Mouse (Mus musculus) limb, embryonic 15.5 days (tissue): ENCODE data around the gene Stk4. TPM values are rescaled to one million over a fixed set of nuclear protein-coding genes. Genes with fewer than 3 reads are reported as not detected.

Source experiments
- ATAC-seq: fragments of 200-750 bp; cut with Nextera tagmentation; 2 replicates; pipeline ENCODE4 v1.8.0; 2017; ENCODE audit warnings: low read depth, moderate TSS enrichment; ENCODE audit not compliant: insufficient number of reproducible peaks, low FRiP score, low TSS enrichment
- H3K27ac ChIP-seq: fragments of 300-500 bp; sonication (generic); 2 replicates; pipeline ENCODE4 v1.5.1; 2015; ENCODE audit warnings: moderate library complexity, mild to moderate bottlenecking, inconsistent platforms
- H3K27me3 ChIP-seq: fragments of 300-500 bp; sonication (generic); 2 replicates; pipeline ENCODE4 v1.6.1; 2015; ENCODE audit warnings: inconsistent platforms
- H3K36me3 ChIP-seq: fragments of 300-500 bp; sonication (generic); 2 replicates; pipeline ENCODE4 v1.6.1; 2015; ENCODE audit warnings: inconsistent platforms
- H3K4me1 ChIP-seq: fragments of 300-500 bp; sonication (generic); 2 replicates; pipeline ENCODE4 v1.6.1; 2015; ENCODE audit warnings: inconsistent platforms
- H3K4me2 ChIP-seq: fragments of 300-500 bp; sonication (generic); 2 replicates; pipeline ENCODE4 v1.6.1; 2015; ENCODE audit warnings: mild to moderate bottlenecking, inconsistent platforms
- H3K4me3 ChIP-seq: fragments of 300-500 bp; sonication (generic); 2 replicates; pipeline ENCODE4 v1.5.1; 2015; ENCODE audit warnings: mild to moderate bottlenecking, inconsistent platforms
- H3K9ac ChIP-seq: fragments of 300-500 bp; sonication (generic); 2 replicates; pipeline ENCODE4 v1.6.1; 2015; ENCODE audit warnings: inconsistent platforms
- H3K9me3 ChIP-seq: fragments of 300-500 bp; sonication (generic); 2 replicates; pipeline ENCODE4 v1.6.1; 2016; ENCODE audit warnings: inconsistent platforms
- WGBS: fragments of 180-500 bp; shearing (Covaris S2); methylation state at CpG from one replicate; pipeline ENCODE4 v1.1.7; 2015; 5-methylcytosine and 5-hydroxymethylcytosine counted together
- polyA plus RNA-seq: library from polyadenylated mRNA; unstranded; fragments of >200 nt; fragmentation: Nextera tagmentation; extraction: Ambion mirVana; gene quantifications from 2 replicates; pipeline ENCODE4 v1.2.1, GENCODE M21; 2015

Stk4 gene
- polyA plus RNA-seq, 1 experiment from 2014 or later: 19.6 TPM

GRCm38 (mm10) chr2:164136393-164136792 lies 66.3 kb downstream of the Stk4 start:
- no peak overlapping the region for H3K4me2 ChIP-seq
- no peaks in the 10 kb centered on the region for H3K27me3 ChIP-seq
- H3K4me3 ChIP-seq: no peak overlapping the region
- 0 out of 2 replicates have a peak, but pooled peaks cover under 1% of the 10 kb centered on the region for H3K36me3 ChIP-seq
- no peak overlapping the region for H3K9ac ChIP-seq
- peak overlapping the region; percentile 87; the same call in 1 of the 2 replicates for H3K27ac ChIP-seq
- WGBS: 24% methylated on average over 2 of the region's 2 CpGs
- no peak; the same call in 1 of the 2 replicates for ATAC-seq
- peaks cover 36% of the 10 kb centered on the region for H3K4me1 ChIP-seq
- H3K9me3 ChIP-seq: no peaks in the 10 kb centered on the region

DNA sequence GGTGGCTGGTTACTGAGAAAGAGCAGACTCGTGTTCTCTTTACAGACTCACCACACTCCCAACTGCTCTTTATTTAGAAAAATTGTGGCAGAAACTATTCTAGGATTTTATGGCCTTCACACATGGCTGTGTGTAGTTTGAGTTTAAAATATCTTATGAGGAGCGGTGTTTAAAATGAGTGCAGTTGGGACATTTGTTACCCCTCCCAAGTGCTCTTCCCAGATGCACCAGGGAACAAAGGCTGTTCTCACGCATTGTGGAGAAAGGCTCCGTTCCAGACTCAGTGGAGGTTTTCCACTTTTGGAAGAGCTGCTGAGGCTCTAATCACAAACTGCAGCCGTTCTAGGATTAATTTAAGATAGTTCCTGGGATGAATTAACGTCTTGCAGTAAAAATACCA lies 67.6 kb downstream of the Stk4 start:
- peaks cover 47% of the 10 kb centered on the region for H3K4me1 ChIP-seq
- H3K36me3 ChIP-seq: no peaks in the 10 kb centered on the region
- H3K4me2 ChIP-seq: no peak overlapping the region
- WGBS: 26% methylated on average over 6 of the region's 6 CpGs
- ATAC-seq: peak; percentile 35; the same call in 1 of the 2 replicates
- H3K4me3 ChIP-seq: no peak overlapping the region
- peak overlapping the region; percentile 87 for H3K27ac ChIP-seq
- no peaks in the 10 kb centered on the region for H3K27me3 ChIP-seq
- H3K9ac ChIP-seq: no peak overlapping the region
- no peaks in the 10 kb centered on the region for H3K9me3 ChIP-seq

DNA sequence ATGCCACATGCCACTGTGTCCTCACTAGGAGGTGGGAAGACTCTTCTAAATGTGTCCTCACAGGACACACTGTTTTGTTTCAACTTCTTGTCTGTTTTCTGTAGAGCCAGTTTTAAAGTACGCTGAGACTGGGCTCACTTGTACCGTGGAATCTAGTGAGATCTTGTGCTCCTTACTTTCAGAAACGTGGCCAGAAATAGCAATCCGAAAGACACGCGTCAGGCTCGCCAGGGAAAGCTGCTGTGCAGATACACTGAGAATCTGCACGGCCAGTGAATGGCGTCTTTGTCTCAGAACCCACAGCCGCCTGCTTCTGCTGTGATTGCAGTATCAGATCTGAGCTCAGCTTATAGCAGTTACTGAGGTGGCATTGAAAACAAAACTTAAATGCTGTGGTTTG lies 71.9 kb downstream of the Stk4 start:
- Histone ChIP-seq H3K9ac (no peak overlapping the region), H3K9me3 (no peaks in the 10 kb centered on the region), H3K27me3 (no peaks in the 10 kb centered on the region), H3K4me1 (peaks cover 37% of the 10 kb centered on the region), H3K36me3 (no peaks in the 10 kb centered on the region), H3K27ac (peak overlapping the region; percentile 85), H3K4me3 (no peak overlapping the region), H3K4me2 (no peak overlapping the region)
- ATAC-seq: no peak
- 48% methylated on average over 10 of the region's 10 CpGs for WGBS

- Histone ChIP-seq H3K27me3 (no peaks in the 10 kb centered on the region), H3K9ac (no peak overlapping the region), H3K4me3 (no peak overlapping the region), H3K27ac (no peak overlapping the region), H3K4me2 (no peak overlapping the region), H3K4me1 (peaks cover 26% of the 10 kb centered on the region), H3K36me3 (no peaks in the 10 kb centered on the region), H3K9me3 (no peaks in the 10 kb centered on the region)
- WGBS: 76% methylated on average over 6 of the region's 6 CpGs
- ATAC-seq: no peak
Measured at GRCm38 (mm10) chr2:164144025-164144424, 73.9 kb downstream of the Stk4 start.

- Histone ChIP-seq H3K36me3 (no peaks in the 10 kb centered on the region), H3K27ac (no peak overlapping the region), H3K9ac (no peak overlapping the region), H3K4me2 (no peak overlapping the region), H3K4me1 (peaks cover 29% of the 10 kb centered on the region), H3K27me3 (no peaks in the 10 kb centered on the region), H3K4me3 (no peak overlapping the region), H3K9me3 (no peaks in the 10 kb centered on the region)
- no peak for ATAC-seq
- 77% methylated on average over 10 of the region's 10 CpGs for WGBS
Measured at GRCm38 (mm10) chr2:164144541-164144940, 74.4 kb downstream of the Stk4 start.

DNA sequence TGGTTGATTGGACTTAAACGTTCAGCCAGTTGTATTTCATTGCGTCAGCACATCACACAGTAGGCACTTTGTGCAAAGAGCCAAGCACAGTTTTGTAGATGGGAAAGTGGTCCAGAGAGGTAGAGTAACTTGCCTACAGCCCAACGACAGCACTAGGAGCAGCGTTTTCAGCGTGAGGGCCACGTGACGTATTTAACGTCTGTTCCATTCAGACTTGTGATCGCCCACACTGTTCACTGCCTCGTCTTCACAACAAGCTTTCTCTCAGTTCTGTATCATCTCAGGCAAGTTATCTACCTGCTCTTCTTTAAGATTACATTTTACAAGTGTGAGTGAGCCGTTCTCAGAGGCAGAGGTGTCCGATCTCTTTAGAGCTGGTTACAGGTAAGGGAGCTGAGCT lies 76.4 kb downstream of the Stk4 start:
- H3K27ac ChIP-seq: no peak overlapping the region
- no peak overlapping the region for H3K4me3 ChIP-seq
- no peaks in the 10 kb centered on the region for H3K27me3 ChIP-seq
- H3K36me3 ChIP-seq: peaks cover under 1% of the 10 kb centered on the region; the same call in 1 of the 2 replicates
- H3K4me2 ChIP-seq: no peak overlapping the region
- no peak for ATAC-seq
- no peaks in the 10 kb centered on the region for H3K9me3 ChIP-seq
- WGBS: 91% methylated on average over 12 of the region's 12 CpGs
- H3K4me1 ChIP-seq: peaks cover 38% of the 10 kb centered on the region
- no peak overlapping the region for H3K9ac ChIP-seq

DNA sequence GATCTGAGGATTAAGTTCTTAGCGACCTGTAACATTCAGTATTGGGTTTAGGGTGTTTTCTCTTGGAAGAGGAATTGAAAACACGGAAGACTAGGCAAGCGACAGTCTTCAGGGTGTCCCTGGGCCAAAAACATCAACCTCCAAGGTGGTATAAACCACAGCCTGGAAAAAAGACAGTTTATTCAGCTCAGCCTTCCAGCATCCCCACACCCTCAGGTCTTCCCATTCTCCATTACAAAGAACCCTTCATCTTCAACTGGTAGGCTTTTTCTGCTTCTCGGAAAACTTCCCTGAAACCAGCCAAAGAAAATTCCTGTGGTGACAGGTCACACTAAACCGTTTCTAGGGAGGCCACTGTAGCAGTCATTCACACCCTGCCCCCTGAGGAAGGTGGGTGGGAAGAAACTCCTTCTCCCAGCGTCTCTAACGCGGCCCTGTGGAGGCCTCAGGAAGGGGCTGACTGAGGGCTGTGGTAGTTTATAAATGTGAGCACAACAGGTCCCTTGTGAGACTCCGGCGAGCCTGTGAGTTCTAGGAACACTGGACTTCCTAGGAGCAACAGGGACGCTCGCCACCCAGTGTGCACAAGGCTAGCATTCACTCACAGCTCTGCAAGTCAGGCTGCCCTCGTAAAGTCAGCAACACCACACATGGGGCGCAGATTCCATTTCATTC lies 80.1 kb downstream of the Stk4 start:
- WGBS: 19% methylated on average over 14 of the region's 14 CpGs
- no peak overlapping the region for H3K9ac ChIP-seq
- peak; percentile 88 for ATAC-seq

DNA sequence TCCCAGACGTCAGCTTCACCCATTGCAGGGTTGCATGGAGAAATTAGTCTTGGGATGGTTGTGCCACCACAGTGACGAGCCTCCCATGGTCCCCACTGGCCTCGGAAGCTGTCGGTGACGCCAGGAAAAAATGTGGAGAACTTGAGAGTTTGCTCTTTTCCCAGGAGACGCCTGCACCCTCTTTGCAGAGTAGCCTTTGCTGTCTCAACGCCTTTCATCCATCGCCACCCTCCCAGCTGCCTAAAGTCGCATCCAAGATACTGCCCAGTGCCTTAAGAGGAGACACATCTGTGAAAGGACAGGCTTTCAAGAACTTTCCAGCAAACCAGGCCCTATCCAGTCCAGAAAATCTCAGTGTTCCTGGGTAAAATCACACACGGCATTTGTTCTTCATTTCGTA lies 82.2 kb downstream of the Stk4 start:
- Histone ChIP-seq H3K27ac (no peak overlapping the region), H3K9me3 (no peaks in the 10 kb centered on the region), H3K9ac (no peak overlapping the region), H3K4me1 (peaks cover 30% of the 10 kb centered on the region), H3K4me3 (no peak overlapping the region), H3K4me2 (no peak overlapping the region), H3K36me3 (peaks cover 25% of the 10 kb centered on the region), H3K27me3 (no peaks in the 10 kb centered on the region)
- no peak for ATAC-seq
- WGBS: 94% methylated on average over 11 of the region's 11 CpGs

More for the DNA sequence above, 80.1 kb downstream of the Stk4 start:
- no peaks in the 10 kb centered on the region for H3K27me3 ChIP-seq
- H3K36me3 ChIP-seq: peaks cover 25% of the 10 kb centered on the region
- H3K27ac ChIP-seq: peak overlapping the region; percentile 89
- no peak overlapping the region for H3K4me3 ChIP-seq
- peaks cover 30% of the 10 kb centered on the region for H3K4me1 ChIP-seq
- H3K9me3 ChIP-seq: no peaks in the 10 kb centered on the region
- H3K4me2 ChIP-seq: no peak overlapping the region

DNA sequence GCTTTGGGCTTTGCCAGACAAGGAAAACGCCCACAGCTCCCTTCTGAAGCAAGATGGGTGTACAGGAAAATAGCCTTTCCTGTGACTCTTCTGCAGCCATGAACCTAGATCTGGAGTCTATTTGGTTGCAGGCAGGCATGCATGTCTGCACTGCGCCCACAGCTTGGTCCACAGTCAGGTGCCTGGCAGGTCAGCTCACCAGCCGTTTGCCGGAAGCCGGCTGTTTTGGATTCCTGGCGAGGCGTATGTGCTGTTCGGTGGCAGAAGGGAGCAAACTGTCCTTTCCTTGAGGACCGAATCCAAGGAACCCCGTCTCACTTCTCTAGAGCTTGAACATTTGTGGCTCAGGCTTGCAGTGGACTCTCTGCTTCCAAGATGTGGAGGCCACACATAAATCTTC lies 83.9 kb downstream of the Stk4 start:
- Histone ChIP-seq H3K27ac (no peak overlapping the region), H3K4me2 (no peak overlapping the region), H3K9ac (no peak overlapping the region), H3K36me3 (peaks cover 25% of the 10 kb centered on the region), H3K9me3 (no peaks in the 10 kb centered on the region), H3K4me3 (no peak overlapping the region), H3K4me1 (peaks cover 27% of the 10 kb centered on the region), H3K27me3 (no peaks in the 10 kb centered on the region)
- no peak for ATAC-seq
- 91% methylated on average over 10 of the region's 10 CpGs for WGBS

DNA sequence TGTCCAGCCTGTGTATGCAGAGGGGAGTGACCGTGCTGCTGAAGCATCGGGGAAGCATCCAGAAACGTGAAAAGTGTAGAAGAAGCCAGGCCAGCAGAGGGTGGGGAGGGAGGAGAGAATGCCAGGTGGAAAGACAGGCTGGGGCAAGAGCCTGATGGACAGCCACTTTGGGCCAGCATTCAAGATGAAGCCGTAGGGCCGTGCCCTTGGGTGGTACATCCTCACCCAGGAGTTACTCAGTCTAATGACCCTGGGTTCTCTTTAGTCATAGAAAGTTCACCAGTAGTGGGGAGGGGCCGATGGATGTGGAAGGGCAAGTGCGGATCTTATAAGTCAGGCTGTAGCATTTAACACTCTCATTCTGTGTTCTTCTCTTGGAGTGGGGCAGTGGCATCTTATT lies 86.0 kb downstream of the Stk4 start:
- Histone ChIP-seq H3K4me3 (no peak overlapping the region), H3K4me2 (no peak overlapping the region)
- WGBS: 80% methylated on average over 7 of the region's 7 CpGs

GRCm38 (mm10) chr2:164158838-164159237 lies 88.7 kb downstream of the Stk4 start:
- Histone ChIP-seq H3K4me3 (no peak overlapping the region), H3K4me2 (no peak overlapping the region), H3K9ac (no peak overlapping the region), H3K27me3 (no peaks in the 10 kb centered on the region), H3K36me3 (peaks cover 4% of the 10 kb centered on the region; the same call in 1 of the 2 replicates), H3K27ac (peak overlapping the region; percentile 40; the same call in 1 of the 2 replicates), H3K4me1 (peaks cover 12% of the 10 kb centered on the region), H3K9me3 (no peaks in the 10 kb centered on the region)
- 64% methylated on average over 2 of the region's 2 CpGs for WGBS
- no peak for ATAC-seq

More for the DNA sequence above, 86.0 kb downstream of the Stk4 start:
- H3K9me3 ChIP-seq: no peaks in the 10 kb centered on the region
- H3K27me3 ChIP-seq: no peaks in the 10 kb centered on the region
- ATAC-seq: no peak
- no peak overlapping the region for H3K9ac ChIP-seq
- peaks cover 10% of the 10 kb centered on the region for H3K4me1 ChIP-seq
- H3K36me3 ChIP-seq: peaks cover 25% of the 10 kb centered on the region
- no peak overlapping the region for H3K27ac ChIP-seq

DNA sequence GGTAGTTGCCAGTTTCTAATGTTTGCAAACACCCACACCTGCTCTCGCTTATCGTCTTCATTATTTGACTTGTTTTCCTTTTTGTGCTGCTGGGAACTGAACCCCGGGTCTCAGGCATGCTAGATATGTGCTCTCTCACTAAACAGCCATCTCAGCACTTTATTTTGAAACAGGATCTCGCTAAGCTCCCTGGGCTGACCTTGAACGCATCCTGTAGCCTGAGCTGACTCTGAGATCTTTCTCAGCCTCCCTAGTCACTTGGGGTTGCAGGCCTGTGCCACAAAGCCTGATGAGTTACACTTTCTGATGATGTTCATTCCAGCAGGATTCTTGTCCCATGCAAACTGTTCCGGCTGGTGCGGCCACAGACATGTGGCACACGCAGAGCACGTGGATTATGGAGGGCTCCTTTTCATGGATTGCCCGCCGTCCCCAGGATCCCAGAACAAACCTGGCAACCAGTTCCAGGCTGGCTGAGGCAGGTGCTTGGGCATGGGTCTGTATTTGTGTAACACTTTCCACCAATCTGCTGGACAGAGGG lies 91.5 kb downstream of the Stk4 start:
- 74% methylated on average over 11 of the region's 11 CpGs for WGBS

More for the DNA sequence above, 91.5 kb downstream of the Stk4 start:
- H3K9me3 ChIP-seq: no peaks in the 10 kb centered on the region
- H3K9ac ChIP-seq: no peak overlapping the region
- no peak for ATAC-seq
- no peak overlapping the region for H3K4me2 ChIP-seq
- H3K36me3 ChIP-seq: no peaks in the 10 kb centered on the region
- H3K27me3 ChIP-seq: peaks cover 12% of the 10 kb centered on the region
- peaks cover 12% of the 10 kb centered on the region for H3K4me1 ChIP-seq
- H3K27ac ChIP-seq: 0 out of 2 replicates have a peak overlapping the region, but pooled peaks have one; percentile 27
- no peak overlapping the region for H3K4me3 ChIP-seq
